Mouse (Mus musculus) E14TG2a.4 (cell line): Measurements from ENCODE around the gene Camk1.

ENCODE experiments used
- CTCF ChIP-seq: conservative IDR thresholded peaks from 2 replicates; pipeline ENCODE4 v1.5.1; 2014; ENCODE audit warnings: low read length
- POU5F1 ChIP-seq: IDR thresholded peaks from 2 replicates; pipeline ENCODE4 v1.6.1; 2014; ENCODE audit warnings: low read length, borderline replicate concordance

DNA sequence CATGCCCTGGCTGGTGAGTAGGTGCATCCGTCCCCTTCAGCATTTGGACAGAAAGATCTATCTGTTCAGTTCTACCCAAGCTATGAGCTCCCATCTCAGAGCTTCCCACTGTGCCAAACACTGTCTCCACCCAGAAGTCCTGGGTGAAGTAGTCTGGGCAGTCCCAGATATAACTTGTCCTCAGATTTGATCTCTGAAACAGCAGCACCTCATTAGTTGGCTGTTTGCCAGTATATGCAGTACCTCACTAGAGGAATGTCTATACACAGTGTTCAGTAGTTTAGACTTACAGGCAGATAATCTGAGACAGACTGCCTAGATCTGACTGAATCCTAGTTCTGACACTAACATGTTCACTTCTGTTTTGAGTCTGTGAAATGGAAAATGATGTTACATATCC, 14.4 kb downstream of the Camk1 start:
- TF ChIP-seq CTCF (no peak), POU5F1 (no peak)
